Mouse (Mus musculus): ENCODE measurements around the gene Mfsd4b2.
"Not testable (repeated sequence)": the region's sequence is repeated elsewhere in the genome, so short reads cannot be mapped to it uniquely, and the experiment has no call there.

Mfsd4b2 gene

DNA sequence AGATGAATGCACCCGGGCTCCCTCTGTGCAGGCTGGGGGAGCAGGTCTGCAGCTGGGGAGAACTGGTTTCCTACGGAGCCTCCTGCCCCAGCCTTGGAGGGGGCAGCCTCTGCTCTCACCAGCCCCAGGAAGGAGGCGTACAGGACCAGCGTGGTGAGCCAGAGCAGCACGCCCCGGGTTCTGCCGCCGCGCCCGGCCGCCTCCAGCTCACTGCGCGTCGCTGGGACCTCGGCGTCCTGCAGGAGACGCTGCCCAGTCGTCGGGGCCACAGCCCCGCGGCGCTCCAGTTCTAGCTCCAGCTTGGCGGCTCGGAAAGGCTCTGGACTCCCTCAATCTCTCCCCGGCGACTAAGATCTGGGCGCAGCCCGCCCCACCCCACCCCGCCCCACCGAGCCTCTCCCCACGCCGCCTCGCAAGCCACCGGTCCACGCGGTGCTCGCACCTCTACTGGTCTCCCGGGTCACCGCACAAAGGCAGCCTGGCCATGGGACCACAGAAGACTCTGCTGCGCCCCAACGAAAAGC lies at the start of gene Mfsd4b2:
Gene Mfsd4b2 (minus strand): TSS at position 308 of the 524 bp plus-strand sequence.
- no peak for DNase-seq (ENCODE audit: low read depth)

DNA sequence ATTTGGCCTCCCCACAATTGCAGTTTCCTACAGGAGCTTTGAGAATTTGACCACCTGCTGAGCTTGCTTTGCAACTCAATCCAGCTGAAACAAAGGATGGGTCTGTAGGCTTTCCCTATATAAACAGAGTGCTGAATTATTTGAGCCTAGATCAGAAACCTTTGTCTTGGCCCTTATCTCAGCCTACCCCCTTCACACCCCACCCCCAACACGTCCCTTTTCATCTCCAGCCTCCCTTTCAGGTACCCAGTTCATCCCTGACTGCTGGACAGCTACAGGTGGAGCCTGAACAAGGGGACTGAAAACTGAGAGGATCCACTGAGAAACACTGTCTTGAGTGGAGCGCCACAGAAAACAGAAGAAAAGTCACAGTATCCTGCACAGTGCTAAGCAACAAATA lies 49.0 kb upstream of the Mfsd4b2 start:
- no peak for DNase-seq (ENCODE audit: low read depth)

DNA sequence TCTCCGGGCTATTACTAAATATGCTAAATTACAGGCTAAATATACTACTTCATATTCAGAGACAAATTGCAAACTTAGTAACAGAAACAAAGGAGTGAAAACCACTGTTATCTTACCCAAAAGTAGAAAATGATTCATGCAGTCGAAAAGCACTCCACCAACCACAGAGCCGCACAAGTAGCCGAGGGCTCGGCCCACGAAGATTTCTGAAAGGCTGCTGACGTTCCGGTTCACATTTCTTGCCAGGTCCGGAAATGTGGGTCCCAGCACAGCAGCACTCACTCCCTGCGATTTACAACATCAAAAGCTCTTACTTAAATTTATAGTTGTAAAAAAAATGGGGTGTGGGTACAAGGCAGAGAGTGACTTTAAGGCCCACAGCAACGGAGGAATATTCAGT lies 48.3 kb upstream of the Mfsd4b2 start:
- DNase-seq (ENCODE audit: low read depth): no peak

DNA sequence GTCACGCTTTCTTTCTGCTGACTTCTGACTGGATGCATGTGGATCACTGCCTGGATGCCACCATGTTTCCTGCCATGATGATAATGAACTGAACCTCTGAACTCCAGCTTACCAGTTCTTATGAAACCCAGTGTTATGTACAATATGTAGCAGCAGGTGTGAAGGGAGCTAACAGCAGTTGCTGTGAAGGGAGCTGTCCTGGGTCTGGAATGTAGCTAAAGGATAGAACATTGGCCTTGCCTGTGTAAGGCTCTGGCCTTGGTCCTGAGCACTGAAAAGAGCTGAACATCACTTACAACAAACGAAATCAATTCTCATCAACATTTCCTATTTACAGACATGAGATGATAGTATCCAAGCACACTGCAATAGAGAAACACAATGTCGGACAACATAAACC lies 40.8 kb upstream of the Mfsd4b2 start:
- no peak for DNase-seq (ENCODE audit: low read depth)

DNA sequence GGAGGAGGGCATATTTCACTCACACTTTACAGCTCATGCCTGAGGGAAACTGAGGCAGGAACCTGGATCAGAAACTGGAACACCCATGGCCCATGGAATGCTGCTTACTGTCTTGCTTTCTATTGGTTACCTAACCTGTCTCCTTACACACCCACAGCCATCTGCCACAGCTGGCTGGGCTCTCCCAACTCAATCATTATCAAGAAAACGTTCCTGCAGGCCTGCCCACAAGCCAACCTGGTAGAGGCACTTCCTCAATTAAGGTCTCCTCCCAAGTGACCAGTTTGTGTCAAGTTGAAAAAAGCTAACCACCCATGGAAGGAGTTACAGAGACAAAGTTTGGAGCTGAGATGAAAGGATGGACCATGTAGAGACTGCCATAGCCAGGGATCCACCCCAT lies 35.2 kb upstream of the Mfsd4b2 start:
- no peak for DNase-seq (ENCODE audit: low read depth)

DNA sequence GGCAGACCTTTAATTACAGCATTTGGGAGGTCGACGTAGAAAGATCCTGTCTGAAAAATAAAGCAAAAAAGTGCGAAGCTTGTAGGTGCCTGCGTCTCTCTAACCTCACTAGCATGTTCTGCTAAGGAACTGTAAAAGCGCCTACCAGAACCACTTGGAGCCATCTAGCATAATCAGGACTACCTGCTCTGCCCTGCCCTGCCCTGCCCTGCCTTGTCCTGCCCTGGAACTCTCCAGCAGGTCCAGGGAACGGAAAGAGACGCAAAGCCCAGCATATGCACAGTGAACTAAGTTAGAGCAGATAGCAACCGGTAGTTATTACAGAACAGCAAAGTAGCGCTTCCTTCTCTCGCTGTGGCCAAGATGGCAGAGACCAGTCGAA lies 33.7 kb upstream of the Mfsd4b2 start:
- DNase-seq (ENCODE audit: low read depth): no peak

DNA sequence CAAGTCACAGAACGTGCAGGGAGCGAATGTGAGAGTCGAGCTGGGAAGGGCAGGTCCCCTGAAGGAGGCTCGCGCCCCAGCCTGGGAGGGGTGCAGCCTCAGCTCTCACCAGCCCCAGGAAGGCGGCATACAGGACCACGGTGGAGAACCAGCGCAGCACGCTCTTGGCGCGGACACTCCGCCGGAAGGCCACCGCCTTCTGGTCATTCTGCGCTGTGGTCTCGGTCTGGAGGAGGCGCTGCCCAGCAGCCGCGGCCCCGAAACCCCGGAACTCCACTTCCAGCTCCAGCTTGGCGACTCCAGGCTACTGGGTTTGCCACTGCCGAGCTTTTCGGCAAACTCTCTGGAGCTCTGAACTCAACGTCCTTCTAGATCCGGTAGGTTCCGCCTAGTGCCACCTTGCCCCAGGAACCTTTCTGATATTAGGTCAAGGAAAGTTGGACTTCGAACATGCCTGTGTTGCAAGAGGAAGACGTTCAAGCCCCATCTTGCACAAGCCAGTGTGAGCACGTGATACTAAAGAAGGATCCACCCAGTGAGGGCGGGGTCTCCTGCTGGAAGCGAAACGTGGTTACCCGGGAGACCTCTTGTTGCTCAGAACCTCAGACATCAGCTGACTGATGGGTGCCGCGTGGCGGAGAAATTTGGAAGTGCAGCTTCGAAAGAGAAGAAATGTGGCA lies 33.2 kb upstream of the Mfsd4b2 start, which contains the start of gene Mfsd4b3:
Gene Mfsd4b3 (minus strand): TSS at position 393 of the 680 bp plus-strand sequence.
- DNase-seq (ENCODE audit: low read depth): peak; percentile 96

DNA sequence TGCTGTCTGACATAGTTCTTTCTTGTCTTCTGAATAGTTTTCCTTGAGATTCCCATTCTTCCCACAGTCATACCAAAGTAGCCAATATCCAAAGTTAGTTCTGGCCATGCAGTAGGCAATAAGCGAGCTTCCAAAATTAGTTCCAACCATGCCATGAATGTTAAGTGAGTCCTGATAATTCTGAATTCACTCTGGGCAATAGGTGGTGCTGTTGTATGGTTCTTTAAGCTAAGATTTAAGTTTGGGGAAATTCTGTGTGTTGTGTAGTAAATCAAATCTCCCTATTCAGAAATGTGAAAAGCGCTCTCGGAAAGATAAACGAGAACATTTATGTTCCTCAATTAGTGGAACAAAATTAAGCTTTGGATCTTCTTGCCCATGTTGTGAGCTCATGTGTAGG lies 31.5 kb upstream of the Mfsd4b2 start:
- no peak for DNase-seq (ENCODE audit: low read depth)

DNA sequence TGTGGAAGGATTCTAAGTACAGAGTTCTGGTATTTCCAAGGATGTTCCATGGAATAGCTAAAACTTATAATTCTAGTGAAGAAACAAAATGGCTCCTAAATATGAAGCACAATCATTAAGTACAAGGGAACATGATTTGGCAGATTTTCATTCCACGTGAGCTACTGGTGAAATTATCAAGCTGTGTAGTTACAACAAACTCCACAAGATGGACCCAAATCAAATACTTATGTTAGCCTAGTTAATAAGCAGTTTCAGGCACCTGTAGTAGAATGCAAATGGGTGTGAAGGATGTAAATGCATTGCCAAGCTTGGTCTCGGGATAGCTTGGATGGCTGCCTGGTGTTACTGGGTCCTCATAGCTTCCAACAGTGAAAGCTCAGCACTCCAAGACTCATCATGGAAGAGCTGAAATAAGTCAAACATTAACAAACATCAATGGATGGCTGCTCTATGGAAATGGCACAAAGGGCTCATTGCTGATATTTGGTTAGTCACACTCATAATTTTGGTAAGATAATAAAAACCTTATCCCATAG lies 29.7 kb upstream of the Mfsd4b2 start:
- DNase-seq (ENCODE audit: low read depth): no peak

DNA sequence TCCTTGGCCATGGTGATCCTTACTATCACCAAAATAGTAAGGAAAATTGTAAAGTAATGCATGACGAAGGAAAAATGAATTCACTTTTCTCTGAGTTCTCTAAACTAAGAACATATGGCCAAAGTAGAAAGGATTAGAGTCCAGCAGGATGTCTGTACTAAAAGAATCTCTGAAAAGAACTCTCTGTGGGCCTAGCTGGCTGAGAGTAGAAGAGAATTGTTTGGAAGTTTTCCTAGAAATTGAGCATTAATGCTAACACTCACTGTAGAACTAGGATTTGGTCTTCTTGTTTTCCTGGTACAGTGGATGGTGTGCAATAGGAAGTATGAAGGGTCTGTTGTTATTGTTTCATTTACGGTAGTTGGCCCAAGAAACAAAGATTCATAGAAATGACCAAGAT lies 28.4 kb upstream of the Mfsd4b2 start:
- DNase-seq (ENCODE audit: low read depth): no peak

DNA sequence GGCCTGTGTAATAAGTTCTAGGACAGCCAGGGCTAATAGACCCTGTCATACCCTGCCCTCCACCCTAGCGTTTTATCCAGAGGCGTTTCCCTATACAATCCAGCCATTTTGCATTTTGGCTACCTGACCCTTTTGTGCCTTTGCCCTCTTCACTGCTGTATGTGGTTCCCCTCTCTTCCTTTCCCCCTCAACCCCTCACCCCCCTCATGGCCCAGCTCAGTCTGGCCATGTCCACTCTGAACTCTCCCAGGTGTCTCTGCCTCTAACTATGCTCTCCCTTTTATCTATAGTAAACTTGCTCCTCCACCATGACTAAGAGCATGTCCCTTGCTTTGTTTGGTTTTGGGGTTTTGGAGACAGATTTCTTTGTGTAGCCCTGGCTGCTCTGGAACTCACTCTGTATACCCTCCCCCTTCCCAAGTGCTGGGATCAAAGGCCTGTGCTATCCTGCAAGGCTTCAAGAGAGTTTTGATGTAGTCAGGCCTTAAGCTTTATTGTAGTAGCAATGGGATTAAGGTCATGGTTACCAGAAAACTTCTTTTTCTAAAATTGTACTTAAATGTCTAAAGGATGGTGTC lies 22.7 kb upstream of the Mfsd4b2 start:
- DNase-seq (ENCODE audit: low read depth): no peak

DNA sequence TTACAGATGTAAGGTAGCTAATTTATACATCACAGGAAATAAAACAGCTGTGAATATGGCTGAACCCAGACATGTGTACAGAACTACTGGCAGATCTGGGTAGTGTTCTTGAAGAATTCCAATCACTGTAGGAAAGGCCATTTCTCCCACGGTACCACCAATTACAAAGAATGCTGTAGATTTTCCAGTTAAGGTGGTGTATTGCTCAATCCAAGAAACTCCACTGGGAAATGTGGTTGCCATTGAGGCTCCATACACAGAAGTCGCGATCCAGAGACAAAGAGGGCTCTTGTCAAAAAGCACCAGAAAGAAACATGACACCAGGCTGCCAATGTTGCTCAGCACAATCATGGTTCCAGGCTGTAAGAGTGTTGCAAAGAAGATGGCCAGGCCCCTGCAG lies 20.5 kb upstream of the Mfsd4b2 start:
- not testable (repeated sequence) for DNase-seq (ENCODE audit: low read depth)

DNA sequence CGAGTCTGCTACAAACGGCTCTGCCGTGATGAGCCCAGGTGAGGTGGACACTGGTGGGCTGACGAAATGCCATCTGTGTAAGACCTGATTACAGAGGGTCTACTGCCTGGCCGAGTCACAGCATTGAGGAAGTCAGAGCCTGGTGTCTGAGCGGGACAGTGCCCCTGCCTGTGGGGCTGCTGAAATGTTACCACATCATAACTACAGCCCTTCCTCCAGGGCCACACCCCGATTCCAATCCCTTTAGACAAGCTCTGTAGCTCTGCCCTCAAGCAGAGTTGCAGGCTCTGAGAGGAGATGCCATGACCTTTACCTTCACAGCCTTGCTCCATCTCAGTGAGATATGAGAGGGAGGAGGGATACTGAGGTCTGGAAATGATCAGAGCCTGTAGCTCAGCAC lies 9.8 kb upstream of the Mfsd4b2 start:
- no peak for DNase-seq (ENCODE audit: low read depth)

DNA sequence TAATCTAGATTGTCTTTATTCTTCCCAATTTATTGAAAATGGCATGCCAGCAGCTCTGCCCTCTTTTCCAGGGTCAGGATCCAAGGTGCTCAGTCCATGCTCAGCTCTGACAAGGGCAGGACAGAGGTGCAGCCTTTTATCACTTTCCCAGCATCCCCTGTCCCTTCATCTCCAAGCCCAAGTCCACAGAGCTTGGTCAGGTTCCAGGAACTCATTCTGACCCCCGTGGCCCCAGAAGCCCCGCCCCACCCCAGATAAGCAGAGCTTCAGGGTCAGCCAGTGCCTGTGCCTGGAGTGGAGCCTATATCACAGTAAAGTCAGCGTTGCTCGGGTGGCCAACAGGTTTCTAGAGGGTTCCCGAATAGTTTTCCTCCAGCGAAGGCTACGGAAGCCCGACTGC lies 2.2 kb downstream of the Mfsd4b2 start:
- DNase-seq (ENCODE audit: low read depth): not testable (repeated sequence)

DNA sequence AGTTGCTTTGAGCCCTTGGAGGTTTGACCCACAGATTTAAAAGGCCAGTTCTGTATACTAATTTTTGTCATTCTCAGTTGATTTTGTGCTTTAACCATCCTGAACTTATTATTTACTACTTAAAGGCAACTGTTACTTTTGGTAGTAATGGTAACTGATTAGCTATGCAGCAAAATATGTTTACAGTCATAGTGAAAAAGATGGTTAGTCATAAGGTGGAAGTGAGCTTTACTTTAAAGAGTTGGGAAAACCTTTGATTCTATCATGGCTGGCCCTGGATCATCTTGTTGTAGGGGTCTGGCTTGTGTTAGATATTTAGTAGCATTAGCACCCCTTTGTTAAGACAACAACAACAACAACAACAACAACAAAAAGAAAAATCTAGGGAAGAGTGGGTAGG lies 14.1 kb downstream of the Mfsd4b2 start:
- no peak for DNase-seq (ENCODE audit: low read depth)

DNA sequence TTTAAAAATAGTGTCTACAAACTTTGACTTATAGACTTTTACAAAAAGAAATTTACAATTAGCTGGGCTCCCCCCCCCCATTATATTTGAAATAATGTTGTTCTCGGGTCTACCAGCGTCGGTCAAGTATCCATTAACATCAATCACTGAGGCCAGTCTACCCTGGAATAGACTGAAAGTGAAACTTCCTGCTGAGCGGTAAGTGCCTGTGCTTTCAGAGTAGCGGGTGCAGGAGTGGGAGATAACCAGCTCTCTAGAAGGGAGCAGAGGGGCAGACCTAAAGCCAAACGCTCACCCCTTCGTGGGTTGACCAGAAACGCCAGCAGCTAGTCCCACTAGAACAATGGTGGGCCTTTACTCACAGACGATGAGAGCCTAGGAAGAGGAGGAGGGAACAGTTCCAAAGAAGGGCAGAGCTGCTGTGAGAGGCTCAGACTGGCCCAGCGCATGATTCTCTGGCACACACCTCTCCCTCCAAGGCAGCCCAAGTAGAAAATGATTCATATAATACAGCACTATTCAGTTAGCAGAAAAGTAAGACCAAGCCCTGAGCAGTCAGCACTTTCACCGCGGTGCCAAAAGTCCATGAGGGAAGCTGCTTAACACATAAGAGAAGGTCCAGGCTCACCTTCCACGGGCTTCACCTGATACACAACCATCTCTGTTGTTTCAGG lies 17.8 kb downstream of the Mfsd4b2 start:
- DNase-seq (ENCODE audit: low read depth): no peak

DNA sequence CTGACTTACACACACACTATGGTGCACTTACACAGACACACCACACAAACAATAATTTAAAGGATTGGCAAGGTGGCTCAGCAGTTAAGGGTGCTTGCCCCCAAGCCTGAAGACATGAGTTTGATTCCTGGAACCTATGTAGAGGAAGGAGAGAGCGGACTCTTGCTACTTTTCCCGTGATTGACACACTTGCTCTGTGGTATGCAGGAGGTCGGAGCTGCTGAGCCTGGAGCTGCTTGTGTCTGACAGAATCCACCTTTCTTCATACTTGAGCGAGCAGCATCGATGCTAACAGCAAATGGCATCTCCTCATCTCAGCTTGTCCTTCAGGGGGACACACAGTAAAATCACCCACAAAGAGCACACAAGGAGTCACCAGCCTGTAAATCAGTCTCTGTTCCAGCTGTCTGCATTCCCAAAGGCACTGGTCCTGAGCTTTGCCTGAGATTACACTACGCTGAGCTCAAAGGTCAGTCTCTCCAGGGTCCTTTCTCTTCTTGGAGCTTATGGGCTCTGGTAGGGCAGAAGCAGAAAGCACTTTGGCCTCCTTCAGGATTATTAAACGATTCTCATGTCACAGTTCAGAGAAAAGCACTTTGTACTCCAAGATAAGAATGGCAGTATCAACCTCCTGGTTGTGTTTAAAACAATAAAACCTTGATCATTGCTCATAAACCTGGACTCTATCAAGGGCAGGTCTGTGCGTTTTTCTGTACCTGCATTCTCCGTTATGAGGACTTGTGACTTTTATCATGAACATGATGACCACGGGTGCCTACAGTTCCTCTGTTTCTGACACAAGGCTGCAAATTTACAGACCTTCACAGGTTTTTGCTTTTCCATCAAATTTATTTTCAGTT lies 19.7 kb downstream of the Mfsd4b2 start:
- DNase-seq (ENCODE audit: low read depth): no peak

DNA sequence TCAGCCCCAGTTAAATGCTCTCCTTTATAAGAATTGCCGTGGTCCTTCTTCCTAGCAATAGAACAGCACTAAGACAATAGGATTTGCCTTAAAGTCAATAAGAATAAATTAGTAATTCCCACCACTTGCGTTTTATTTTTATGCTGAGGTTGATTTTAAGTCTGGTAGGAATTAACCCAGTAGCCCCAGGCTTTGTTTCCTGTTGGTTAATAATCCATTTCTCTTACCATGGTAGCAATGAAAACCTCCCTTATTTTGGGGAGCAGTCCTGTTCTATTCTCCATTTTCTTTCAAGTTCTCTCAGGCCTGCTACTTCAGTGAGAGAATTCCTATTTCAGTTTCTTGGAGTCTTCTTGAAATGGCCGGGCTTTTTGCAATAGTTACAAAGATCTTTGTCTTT lies 22.5 kb downstream of the Mfsd4b2 start:
- no peak for DNase-seq (ENCODE audit: low read depth)

DNA sequence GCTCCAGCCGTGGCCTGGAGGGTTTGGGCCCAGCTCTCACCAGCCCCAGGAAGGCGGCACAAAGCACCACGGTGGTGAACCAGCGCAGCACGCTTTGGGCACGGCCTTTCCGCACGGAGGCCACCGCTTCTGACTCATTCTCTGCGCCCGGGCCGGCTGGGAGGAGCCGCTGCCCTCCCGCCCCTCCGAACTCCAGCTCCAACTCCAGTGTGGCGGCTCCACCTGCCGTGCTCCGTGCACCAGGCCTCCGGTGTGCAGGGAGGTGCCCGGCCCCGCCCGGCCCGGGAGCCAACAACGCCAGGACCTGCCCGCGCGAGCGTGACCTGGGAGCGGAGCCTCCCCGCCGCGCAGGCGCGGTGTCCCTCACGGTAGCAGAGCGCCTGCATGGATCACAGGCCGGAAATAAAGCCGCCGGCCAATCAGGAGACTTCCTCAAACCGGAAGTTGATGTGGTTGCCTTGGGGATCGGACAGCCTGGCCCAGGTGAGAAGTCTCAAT lies 27.8 kb downstream of the Mfsd4b2 start, which contains the start of gene Mfsd4b4:
Gene Mfsd4b4 (minus strand): TSS at position 365 of the 498 bp plus-strand sequence.
- DNase-seq (ENCODE audit: low read depth): peak; percentile 79

DNA sequence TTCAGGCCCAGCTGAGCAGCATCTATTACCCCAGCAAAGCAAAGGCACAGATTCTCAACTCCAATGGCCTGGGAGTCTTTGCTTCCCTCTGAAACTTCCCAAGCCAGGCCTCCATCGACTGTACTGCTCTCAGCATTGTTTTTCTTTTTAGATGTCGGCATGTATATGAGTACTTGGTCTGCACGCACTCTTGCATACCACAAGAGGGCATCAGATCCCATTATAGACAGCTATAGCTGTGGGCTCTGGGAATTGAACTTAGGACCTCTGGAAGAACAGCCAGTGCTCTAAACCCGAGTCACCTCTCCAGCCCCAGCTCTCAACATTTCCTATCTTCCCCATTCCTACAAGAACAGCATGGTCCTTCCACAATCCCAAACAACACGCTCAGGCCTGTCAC lies 30.2 kb downstream of the Mfsd4b2 start:
- DNase-seq (ENCODE audit: low read depth): no peak

Data from c-Kit-positive CD71-positive TER-119-negative erythroid progenitor cells, embryonic 14.5 days (primary cell).